Mouse (Mus musculus): ENCODE measurements around the gene Pdx1.
A peak's percentile ranks its signal among the peaks of the same experiment; 100 is the strongest.

Pdx1 gene

GRCm38 (mm10) chr5:147269926-147270672 is at the start of gene Pdx1:
Pdx1 (plus strand) TSS chr5:147269959.
- DNase-seq (ENCODE audit: low spot score) = no peak

- DNase-seq (ENCODE audit: low spot score) = peak; percentile 86
Observed at GRCm38 (mm10) chr5:147227354-147228112, 42.2 kb upstream of the Pdx1 start.

- no peak for DNase-seq (ENCODE audit: low spot score)
Observed at GRCm38 (mm10) chr5:147235406-147236309, 34.1 kb upstream of the Pdx1 start.

GRCm38 (mm10) chr5:147243908-147244307 is 25.9 kb upstream of the Pdx1 start:
- no peak for DNase-seq (ENCODE audit: low spot score)

GRCm38 (mm10) chr5:147260189-147260588 is 9.6 kb upstream of the Pdx1 start:
- no peak for DNase-seq (ENCODE audit: low spot score)

- no peak for DNase-seq (ENCODE audit: low spot score)
Observed at GRCm38 (mm10) chr5:147260778-147261177, 9.0 kb upstream of the Pdx1 start.

- no peak for DNase-seq (ENCODE audit: low spot score)
Observed at GRCm38 (mm10) chr5:147261899-147262541, 7.7 kb upstream of the Pdx1 start.

- no peak for DNase-seq (ENCODE audit: low spot score)
Observed at GRCm38 (mm10) chr5:147263945-147264344, 5.8 kb upstream of the Pdx1 start.

- no peak for DNase-seq (ENCODE audit: low spot score)
Observed at GRCm38 (mm10) chr5:147267434-147267833, 2.3 kb upstream of the Pdx1 start.

GRCm38 (mm10) chr5:147268728-147269127 is 1.0 kb upstream of the Pdx1 start:
- DNase-seq (ENCODE audit: low spot score) = no peak

- no peak for DNase-seq (ENCODE audit: low spot score)
Observed at GRCm38 (mm10) chr5:147269371-147269770, 388 bp upstream of the Pdx1 start.

GRCm38 (mm10) chr5:147270673-147271655 is 1.2 kb downstream of the Pdx1 start:
- DNase-seq (ENCODE audit: low spot score) = no peak

GRCm38 (mm10) chr5:147272046-147272807 is 2.5 kb downstream of the Pdx1 start:
- DNase-seq (ENCODE audit: low spot score) = no peak

- DNase-seq (ENCODE audit: low spot score) = no peak
Observed at GRCm38 (mm10) chr5:147272808-147273345, 3.1 kb downstream of the Pdx1 start.

- DNase-seq (ENCODE audit: low spot score) = no peak
Observed at GRCm38 (mm10) chr5:147274174-147275141, 4.7 kb downstream of the Pdx1 start.

GRCm38 (mm10) chr5:147275761-147276160 is 6.0 kb downstream of the Pdx1 start:
- no peak for DNase-seq (ENCODE audit: low spot score)

GRCm38 (mm10) chr5:147276701-147277546 is 7.2 kb downstream of the Pdx1 start:
- no peak for DNase-seq (ENCODE audit: low spot score)
